Mouse (Mus musculus): ENCODE data around the gene Slc17a2.

Gene Slc17a2

GRCm38 (mm10) chr13:23792520-23792919, 14.3 kb upstream of the Slc17a2 start:
- DNase-seq (ENCODE audit: low read depth, low spot score): peak; percentile 55

- no peak for DNase-seq (ENCODE audit: low read depth, low spot score)
Observed at GRCm38 (mm10) chr13:23799405-23799804, 7.4 kb upstream of the Slc17a2 start.

- no peak for DNase-seq (ENCODE audit: low read depth, low spot score)
Observed at GRCm38 (mm10) chr13:23804532-23804931, 2.3 kb upstream of the Slc17a2 start.

GRCm38 (mm10) chr13:23816148-23816547, 9.4 kb downstream of the Slc17a2 start:
- no peak for DNase-seq (ENCODE audit: low read depth, low spot score)

GRCm38 (mm10) chr13:23820179-23820940, 13.6 kb downstream of the Slc17a2 start:
- no peak for DNase-seq (ENCODE audit: low read depth, low spot score)

GRCm38 (mm10) chr13:23822213-23822612, 15.4 kb downstream of the Slc17a2 start:
- no peak for DNase-seq (ENCODE audit: low read depth, low spot score)

- DNase-seq (ENCODE audit: low read depth, low spot score): no peak
Observed at GRCm38 (mm10) chr13:23826606-23827005, 19.8 kb downstream of the Slc17a2 start.

- DNase-seq (ENCODE audit: low read depth, low spot score): peak; percentile 25
Observed at GRCm38 (mm10) chr13:23833053-23833452, 26.3 kb downstream of the Slc17a2 start.

GRCm38 (mm10) chr13:23834836-23835235, 28.0 kb downstream of the Slc17a2 start:
- DNase-seq (ENCODE audit: low read depth, low spot score): no peak

GRCm38 (mm10) chr13:23836630-23837029, 29.8 kb downstream of the Slc17a2 start:
- no peak for DNase-seq (ENCODE audit: low read depth, low spot score)

GRCm38 (mm10) chr13:23839308-23839707, 32.5 kb downstream of the Slc17a2 start, which contains the start of gene Slc17a3:
Gene Slc17a3 (plus strand): TSS chr13:23839434.
- no peak for DNase-seq (ENCODE audit: low read depth, low spot score)

GRCm38 (mm10) chr13:23845851-23846250, 39.1 kb downstream of the Slc17a2 start:
- DNase-seq (ENCODE audit: low read depth, low spot score): no peak

GRCm38 (mm10) chr13:23849299-23849698, 42.5 kb downstream of the Slc17a2 start:
- DNase-seq (ENCODE audit: low read depth, low spot score): no peak

- DNase-seq (ENCODE audit: low read depth, low spot score): no peak
Observed at GRCm38 (mm10) chr13:23856401-23856800, 49.6 kb downstream of the Slc17a2 start.

- no peak for DNase-seq (ENCODE audit: low read depth, low spot score)
Observed at GRCm38 (mm10) chr13:23861815-23862214, 55.0 kb downstream of the Slc17a2 start.

GRCm38 (mm10) chr13:23864711-23865110, 57.9 kb downstream of the Slc17a2 start:
- no peak for DNase-seq (ENCODE audit: low read depth, low spot score)

- no peak for DNase-seq (ENCODE audit: low read depth, low spot score)
Observed at GRCm38 (mm10) chr13:23866086-23866710, 59.4 kb downstream of the Slc17a2 start.

GRCm38 (mm10) chr13:23867000-23867399, 60.2 kb downstream of the Slc17a2 start:
- DNase-seq (ENCODE audit: low read depth, low spot score): no peak

GRCm38 (mm10) chr13:23867405-23867804, 60.6 kb downstream of the Slc17a2 start, which contains the start of gene Slc17a1:
Gene Slc17a1 (plus strand): TSS chr13:23867750.
- DNase-seq (ENCODE audit: low read depth, low spot score): no peak

GRCm38 (mm10) chr13:23868790-23869533, 62.2 kb downstream of the Slc17a2 start:
- no peak for DNase-seq (ENCODE audit: low read depth, low spot score)

GRCm38 (mm10) chr13:23869996-23870395, 63.2 kb downstream of the Slc17a2 start:
- no peak for DNase-seq (ENCODE audit: low read depth, low spot score)

GRCm38 (mm10) chr13:23873141-23873540, 66.3 kb downstream of the Slc17a2 start:
- DNase-seq (ENCODE audit: low read depth, low spot score): no peak

All from retina, postnatal 7 days (tissue).